Comparison of ENCODE assay signal across 8 mouse cellular contexts in the genomic region with DNA sequence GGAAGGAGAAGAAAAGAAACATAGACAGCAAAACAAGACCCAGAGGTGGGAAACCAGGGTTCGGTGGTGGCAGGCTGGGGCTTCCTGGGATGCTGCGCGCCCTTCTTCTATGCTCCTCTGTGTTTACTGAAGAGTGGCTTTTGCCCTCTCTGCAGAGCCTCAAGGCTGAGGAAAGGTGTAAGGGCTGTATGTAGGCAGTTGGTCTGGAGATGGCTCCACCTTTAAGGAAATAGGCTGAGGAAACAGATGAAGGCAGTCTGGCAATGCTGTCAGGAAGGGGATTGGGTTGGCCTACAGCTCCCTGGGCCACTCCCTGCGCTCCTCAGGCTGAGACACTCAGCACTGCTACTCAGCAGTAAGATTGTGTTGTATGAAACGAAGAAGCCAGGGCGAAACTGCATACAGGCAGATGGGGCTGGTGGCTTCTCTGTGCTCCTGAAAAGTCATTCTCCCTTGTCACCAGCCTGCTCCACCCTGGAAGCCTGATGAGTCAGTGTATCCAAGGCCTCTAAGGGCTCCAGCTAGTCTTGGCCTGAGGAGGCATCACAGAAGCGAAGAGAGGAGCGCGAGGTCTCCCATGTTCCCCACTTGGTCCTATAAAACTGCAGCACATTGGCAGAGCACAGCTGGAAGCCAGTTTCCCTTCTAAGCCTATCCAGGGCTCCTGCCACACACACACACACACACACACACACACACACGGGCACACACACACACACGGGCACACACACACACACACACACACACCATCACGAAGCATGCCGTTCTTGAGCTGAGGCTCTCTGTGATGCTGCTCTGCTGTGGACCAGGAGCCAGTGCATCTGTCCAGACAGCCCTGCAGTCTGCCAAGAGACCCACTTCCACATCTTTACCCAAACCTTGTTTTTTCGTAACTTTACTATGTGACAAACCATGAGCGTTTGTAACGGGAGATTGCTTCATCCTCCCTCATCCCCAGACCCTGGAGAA.
DNase-seq lines count a peak whose midpoint lies in the region; ATAC-seq lines count a peak whose summit lies in the region.

No protein-coding gene starts in this region.

- no peaks in the 10 kb centered on the region for H3K36me3 ChIP-seq in midbrain, embryonic 16.5 days (ENCODE audit: control insufficient read depth, insufficient read depth, low read length)

- H3K9ac ChIP-seq in midbrain, embryonic 16.5 days (ENCODE audit: low read depth, low read length), result no peak overlapping the region

- no peak overlapping the region for H3K4me3 ChIP-seq in midbrain, embryonic 16.5 days (ENCODE audit: low read depth, low read length)

- no peaks in the 10 kb centered on the region for H3K27me3 ChIP-seq in midbrain, embryonic 16.5 days (ENCODE audit: control insufficient read depth, insufficient read depth, low read depth, low read length)

- no peak overlapping the region for H3K27ac ChIP-seq in midbrain, embryonic 16.5 days (ENCODE audit: low read length)

- DNase-seq in frontal cortex, adult 2 months (ENCODE audit: extremely low spot score in 1 of 2, low spot score in 1 of 2), result no peak
- peak; percentile 46 for DNase-seq in embryo, embryonic 11 days
- peak; percentile 24 for DNase-seq in heart, postnatal 4 days
- no peak for DNase-seq in cerebellum, postnatal 25 days
- no peak for DNase-seq in B cell, adult 2 months
- DNase-seq in cerebellum, adult 18-20 months, result no peak

- ATAC-seq in frontal cortex, adult (ENCODE audit: low TSS enrichment), result peak; percentile 56
- ATAC-seq in midbrain, embryonic 16.5 days, result peak; percentile 51; the same call in 1 of the 2 replicates

- 52% methylated on average over 14 of the region's 16 CpGs for WGBS in midbrain, embryonic 16.5 days

- H3K9me3 ChIP-seq in midbrain, embryonic 16.5 days (replicated peaks; ENCODE audit: control insufficient read depth, low read length, poor library complexity, severe bottlenecking), result no peaks in the 10 kb centered on the region

- peaks cover 11% of the 10 kb centered on the region for H3K4me1 ChIP-seq in midbrain, embryonic 16.5 days (ENCODE audit: control insufficient read depth, insufficient read depth, low read length)

- H3K4me2 ChIP-seq in midbrain, embryonic 16.5 days (ENCODE audit: low read length), result no peak overlapping the region

Comparison
In these comparisons a context has a peak if more than half of its experiments do, and no peak if none do; other contexts are left out.
1. DNase-seq: peak in embryo, embryonic 11 days (single experiment) and heart, postnatal 4 days (single experiment); none in frontal cortex, adult 2 months (0 of 2), cerebellum, postnatal 25 days (0 of 2), B cell, adult 2 months (0 of 2) and cerebellum, adult 18-20 months (0 of 2).